Mouse (Mus musculus): ENCODE data around the gene Pnmal2.

Gene Pnmal2

DNA sequence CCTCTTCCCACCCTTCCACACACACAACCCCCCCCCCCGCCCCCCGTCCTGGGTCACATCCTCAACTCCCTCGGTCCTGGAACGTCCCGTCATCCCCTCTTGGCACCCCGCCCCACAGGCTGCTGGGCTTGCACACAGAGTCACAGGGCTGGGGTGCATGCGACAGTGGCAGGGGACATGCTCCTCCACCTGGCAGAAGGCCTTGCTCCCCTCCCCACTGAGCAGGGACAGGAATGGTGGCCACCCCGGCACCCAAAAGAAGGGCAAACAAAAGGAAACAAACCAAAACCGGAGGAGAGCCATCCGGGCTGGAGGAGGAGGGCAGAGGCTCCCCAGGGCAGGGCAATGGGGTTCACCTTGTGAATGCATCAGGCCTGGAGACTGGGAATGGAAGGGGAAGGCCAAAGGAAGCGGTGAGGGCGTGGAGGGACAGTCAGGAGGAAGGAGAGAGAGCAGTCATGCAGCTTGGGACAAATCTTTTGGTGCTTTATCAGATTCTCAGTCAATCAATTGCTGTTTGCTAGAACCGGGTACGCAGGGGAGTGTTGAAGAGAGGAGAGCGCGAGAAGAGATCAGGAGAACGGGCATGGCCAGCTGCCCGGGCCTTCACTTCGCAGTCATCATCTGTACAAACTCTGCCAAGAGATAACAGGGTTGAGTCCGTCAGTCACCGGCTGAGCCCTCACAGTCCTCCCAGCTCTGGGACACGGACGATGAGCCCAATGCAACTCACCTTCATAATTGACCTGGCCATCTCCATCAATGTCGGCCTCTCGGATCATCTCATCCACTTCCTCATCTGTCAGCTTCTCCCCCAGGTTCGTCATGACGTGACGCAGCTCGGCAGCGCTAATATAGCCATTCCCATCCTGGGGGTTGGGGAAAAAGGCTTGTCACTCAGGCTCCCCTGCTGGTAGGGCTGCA, 27.9 kb upstream of the Pnmal2 start:
- DNase-seq (ENCODE audit: low read depth, low spot score), result no peak

DNA sequence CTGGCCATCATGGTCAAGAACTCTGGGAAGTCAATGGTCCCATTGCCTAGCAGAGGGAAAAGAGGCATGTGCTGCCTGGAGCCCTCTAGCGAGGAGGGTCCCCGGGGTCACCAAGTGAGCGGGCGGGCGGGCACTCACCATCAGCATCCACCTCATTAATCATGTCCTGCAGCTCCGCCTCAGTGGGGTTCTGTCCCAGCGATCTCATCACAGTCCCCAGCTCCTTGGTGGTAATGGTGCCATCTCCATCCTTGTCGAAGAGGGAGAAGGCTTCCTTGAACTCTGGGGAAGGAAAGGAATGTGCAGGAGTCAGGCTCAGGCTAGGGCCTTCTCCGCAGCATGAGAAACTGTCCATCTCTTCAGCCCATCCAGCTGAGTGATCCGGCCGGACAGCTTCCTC, 27.0 kb upstream of the Pnmal2 start:
- no peak for DNase-seq (ENCODE audit: low read depth, low spot score)

DNA sequence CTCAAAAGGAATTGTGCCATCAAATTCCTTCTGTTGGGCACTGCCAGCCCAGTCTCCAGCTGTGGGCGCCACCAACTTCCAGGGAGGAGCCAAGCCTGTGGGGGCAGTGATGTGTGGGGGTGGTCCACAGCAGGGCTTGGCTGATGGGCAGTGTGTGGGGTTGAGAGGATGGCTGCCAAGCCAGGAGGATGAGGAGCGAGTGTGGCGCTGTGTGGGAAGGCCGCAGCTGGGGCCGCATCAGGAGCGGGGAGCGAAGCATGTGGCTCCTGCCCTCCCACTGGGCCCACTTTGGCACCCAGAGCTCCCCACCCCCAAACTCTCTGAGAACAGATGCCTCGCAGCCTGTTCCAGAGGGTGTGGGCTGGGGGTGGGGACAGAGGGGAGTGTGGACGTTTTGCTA, 26.5 kb upstream of the Pnmal2 start:
- no peak for DNase-seq (ENCODE audit: low read depth, low spot score)

DNA sequence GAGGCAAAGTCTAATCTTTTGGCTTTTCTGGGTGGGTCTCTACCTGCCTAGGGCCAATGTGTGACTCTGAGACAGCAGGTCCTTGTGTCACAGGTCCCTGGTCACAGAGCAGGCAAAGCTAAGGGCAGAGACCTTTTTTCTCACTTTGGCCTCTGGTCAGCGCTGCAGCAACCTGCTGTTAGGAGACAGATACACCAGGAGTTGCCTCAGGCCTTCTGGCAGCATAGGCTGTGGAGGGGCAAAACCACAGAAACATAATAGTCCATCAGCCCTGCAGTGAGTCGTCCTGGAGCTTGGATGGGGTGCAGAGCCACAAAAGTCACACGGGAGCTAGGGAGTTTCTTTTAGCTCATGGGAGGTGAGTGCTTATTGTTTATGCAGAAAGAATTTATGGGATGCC, 25.8 kb upstream of the Pnmal2 start:
- no peak for DNase-seq (ENCODE audit: low read depth, low spot score)

DNA sequence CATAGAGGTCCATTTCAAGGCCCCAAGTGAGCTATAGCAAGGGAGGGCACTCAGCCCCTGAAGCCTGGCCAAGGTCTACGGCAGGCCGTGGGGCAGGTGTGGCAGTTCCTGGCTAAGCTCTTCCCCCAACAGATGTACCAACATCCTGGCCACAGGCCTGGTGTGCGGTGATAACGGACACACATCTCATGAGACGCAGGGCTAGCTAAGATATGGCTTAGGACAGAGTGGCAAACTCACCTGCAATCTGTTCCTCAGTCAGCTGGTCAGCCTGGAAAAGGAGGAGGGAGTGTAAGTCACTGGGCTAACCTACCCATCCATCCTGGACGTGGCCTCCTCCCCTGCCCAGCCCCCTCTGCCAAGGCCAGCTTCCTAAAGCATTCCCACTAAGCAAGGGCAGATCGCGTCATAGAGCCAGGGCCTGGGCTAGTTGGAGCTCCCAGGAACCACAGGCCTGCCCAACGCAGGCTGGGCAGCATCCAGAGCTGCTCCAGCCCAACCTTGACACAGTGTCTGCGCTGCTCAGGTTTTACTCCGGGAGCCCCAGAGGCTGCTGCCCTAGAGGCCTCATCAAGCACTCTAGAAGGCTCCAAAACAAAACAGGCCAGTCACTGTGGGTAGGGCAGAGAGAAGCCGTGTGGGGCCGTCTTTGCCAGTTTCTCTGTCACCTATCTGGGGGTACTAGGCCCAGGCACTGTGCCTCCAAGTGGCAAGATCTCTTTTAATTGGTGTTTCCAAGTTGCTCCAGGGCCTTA, 24.9 kb upstream of the Pnmal2 start:
- DNase-seq (ENCODE audit: low read depth, low spot score), result no peak

DNA sequence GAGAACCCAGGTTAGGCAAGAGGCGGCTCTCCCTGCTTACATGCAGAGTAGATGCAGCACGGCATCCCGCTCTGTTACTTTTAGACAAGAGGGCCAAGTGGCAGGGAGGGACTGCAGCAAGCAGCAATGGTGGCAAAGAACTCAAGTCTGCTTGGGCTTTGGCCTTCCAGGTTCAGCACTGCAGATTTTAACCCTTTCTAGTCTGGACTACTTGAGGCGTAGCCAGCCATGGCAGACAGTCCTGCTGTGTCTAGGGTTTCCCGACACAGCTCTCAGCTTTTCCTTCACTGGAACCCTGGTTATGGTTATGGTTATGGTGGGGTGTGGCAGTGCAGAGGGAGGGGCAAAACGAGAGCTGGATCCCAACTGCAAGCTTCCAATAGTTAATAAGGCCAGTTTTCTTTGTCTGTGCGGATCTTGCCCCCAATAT, 24.3 kb upstream of the Pnmal2 start:
- no peak for DNase-seq (ENCODE audit: low read depth, low spot score)

DNA sequence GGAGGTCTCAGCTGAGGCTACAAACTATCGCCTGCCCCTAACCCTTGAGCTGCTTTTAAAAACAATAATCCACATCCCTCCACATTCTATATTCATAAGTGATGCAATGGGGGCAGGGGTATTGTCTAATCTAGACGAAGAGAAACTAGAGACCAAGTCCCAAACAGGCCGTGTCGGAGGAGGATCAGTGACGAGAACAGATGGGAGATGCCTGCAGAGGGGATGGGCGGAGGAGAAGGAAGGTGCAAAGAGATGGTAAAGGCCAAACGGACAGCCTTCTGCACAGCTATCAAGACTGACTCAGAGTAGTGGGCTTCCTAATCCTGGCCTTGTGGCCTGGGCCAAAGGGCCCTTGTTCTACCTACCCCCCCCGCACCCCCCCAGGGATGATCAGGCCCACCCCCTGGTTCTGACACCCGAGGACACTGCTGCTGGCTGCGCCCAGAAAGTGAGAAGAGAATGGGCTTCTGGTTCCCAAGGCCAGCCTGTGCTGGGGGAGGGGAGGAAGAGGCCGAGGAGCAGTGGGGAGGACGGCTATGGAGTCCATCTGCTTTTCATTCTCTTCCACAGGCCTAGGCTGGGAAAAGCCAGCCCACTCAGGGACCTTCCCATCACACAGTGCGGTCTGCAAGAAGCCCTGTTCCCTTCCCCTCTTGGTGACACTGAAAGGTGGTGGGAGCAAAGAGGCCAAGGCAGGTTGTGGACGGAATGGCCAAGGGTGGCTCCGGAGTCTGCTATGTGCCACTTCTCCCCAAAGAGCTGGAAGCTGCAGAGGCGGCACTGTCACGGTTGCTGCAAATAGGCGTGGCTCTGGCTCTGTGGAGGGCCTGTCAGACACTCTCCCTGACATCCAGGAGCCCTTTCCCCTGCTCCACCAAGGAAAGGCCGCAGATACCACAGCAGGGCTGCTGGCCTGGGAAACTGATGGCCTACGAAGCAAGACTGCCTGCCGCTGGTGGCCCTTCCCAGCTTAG, 23.4 kb upstream of the Pnmal2 start:
- no peak for DNase-seq (ENCODE audit: low read depth, low spot score)

DNA sequence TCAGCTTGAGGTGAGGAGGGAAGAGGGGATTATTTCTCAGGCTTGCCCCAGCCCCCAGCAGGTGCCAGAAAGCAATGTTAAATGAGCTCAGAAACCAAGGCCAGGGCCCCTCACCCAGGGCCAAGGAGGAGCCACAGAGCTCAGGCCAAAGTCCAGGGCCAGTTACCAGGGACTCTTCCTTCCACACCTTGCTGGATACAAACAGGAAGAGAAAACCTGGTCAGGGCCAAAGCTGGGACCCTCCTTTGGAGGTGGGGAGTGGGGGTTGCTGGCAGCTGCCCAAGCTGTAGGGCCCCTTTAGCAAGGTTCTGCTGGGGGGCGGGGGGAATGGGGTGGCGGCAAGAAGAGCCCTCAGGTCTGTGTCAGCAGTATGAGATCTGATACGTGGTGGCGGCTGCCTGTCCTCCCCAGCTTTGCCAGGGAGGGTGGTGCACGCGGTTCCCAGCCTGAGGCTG, 22.6 kb upstream of the Pnmal2 start:
- DNase-seq (ENCODE audit: low read depth, low spot score), result no peak

DNA sequence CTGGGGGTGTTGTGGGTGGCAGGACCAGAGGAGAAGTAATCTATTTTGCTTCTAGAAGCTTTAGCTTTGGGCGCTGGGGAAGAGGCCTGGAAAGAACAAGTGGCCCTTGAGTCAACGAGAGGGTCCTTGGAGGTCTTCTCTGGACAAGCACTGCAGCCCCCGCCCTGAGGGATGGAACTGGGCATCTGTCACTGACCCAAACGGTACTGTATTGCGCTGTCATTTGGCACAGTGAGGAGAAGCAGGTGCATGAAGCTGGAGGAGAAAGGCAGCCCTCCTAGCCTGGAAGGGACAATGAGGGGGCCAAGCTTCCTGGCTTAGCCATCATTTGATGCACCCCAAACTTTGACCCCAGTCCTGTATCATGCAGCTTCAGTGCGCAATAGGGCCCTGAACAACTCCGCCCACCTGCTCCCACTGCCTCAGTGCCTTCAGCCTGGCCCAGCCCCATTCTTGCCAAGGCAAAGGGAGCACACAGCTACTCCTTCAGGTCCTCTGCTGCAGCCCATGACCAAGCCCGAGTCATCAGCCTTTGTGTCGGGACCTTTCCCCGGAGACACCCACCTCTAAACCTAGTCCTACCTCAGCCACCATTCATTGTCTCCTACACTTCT, 22.0 kb upstream of the Pnmal2 start:
- no peak for DNase-seq (ENCODE audit: low read depth, low spot score)

DNA sequence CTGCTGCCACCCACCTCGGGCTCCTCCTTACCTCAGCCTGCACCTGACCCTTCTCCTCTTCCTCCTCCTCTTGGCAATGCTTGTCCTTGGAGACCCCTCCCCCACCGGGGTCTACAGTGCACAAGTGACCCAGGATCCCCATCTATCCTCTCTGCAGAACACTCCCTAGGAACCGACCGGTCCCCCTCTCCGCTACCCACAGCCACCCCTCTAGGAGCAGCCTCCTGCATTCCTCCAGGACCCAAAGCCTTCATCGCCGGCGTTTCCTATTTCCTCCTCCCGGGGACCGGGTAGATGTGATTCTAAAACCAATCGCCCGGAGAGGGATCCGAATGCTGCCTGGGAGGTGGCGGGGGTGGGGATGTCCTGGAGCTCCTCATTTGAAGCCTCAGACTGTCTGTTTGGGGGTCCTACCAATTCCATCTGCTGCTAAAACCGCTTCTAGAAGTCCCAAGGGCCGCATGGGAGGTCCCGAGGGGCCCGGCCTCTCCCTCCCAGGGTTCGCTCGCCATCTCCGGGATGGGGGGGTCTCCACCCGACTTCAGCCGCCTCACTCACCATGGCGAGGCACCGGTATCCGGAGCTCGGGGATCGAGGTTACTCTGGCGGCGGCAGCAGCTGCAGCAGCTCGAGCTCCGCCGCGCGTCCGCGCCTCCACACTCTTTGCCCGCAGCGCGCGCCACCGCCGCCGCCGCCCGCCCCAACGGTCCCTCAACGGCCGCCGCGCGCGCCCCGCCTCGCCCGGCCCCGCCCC, 21.0 kb upstream of the Pnmal2 start:
- no peak for DNase-seq (ENCODE audit: low read depth, low spot score)

DNA sequence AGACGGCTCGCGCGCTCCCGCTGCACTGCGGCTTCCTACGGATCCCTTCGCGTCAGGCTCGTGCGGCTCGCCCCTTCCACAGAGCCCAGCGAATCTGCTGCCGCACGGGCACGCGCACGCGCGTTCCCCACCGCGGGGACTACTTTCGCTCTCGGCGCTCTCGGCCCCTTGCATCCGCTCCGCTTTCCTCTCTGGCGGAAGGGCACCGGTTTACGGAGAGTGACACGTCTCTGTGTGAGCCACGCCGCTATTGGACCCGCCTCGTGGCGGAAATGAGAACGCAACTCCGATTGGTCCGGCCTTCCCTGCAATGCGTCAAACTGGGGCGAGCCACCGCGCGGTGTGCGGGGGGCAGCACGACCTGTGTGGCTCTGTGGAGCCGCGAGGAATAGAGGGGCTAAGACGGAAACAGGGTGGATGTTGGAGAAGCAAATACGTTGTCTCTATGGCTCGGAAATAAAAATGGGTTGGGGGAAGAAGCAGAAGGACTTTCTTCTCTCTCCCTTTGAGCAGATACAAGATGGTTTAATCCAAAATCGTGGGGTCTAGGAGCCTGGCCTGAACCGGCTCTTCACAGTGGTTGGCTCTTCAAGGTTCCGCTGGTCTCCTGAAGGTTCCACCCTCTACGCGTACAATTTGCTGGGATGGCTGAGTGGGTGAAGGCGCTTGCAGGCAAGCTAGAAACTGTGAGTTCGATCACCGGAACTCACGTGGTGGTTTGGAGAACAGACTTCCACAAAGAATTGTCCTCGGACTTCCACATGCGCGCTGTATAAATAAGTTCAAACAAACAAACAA, 20.2 kb upstream of the Pnmal2 start, which contains the start of gene Calm3:
TSS of gene Calm3 (minus strand) at position 78 of the 798 bp plus-strand sequence.
- peak; percentile 100 for DNase-seq (ENCODE audit: low read depth, low spot score)

DNA sequence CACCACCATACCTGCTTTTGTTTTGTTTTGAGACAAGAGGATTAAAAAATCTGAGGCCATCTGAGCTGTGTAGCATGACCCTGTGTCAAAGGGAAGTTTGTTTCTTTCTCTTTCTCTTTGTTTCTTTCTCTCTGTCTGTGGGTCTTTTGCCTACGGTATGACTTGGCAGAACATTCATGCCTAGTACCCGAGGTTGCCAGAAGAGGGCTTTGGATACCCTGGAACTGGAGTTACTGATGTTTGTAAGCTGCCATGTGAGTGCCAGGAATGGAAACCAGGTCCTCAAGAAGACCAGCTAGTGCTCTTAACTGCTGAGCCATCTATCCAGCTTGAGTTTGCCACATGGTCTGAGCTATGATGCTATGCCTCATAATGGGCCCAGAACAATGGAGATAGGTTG, 16.1 kb upstream of the Pnmal2 start:
- no peak for DNase-seq (ENCODE audit: low read depth, low spot score)

DNA sequence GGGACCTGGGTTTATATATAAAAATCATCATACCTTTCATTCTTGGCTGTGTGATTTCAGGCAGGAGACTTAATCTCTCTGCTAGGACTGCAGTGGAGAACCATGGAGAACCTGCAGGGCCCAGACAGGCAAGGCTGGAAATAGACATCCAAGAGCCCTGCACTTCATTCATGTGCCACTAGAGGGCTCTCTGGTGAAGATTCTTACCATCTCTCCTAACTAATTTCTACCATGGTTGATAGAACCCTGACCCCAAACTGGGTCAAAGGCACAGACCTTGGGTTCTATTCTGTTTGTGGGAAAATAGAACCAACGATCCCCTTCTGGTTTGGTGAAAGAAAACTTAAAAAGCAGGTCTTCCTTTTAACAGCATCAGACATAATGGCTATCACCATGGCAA, 13.6 kb upstream of the Pnmal2 start:
- peak; percentile 57 for DNase-seq (ENCODE audit: low read depth, low spot score)

DNA sequence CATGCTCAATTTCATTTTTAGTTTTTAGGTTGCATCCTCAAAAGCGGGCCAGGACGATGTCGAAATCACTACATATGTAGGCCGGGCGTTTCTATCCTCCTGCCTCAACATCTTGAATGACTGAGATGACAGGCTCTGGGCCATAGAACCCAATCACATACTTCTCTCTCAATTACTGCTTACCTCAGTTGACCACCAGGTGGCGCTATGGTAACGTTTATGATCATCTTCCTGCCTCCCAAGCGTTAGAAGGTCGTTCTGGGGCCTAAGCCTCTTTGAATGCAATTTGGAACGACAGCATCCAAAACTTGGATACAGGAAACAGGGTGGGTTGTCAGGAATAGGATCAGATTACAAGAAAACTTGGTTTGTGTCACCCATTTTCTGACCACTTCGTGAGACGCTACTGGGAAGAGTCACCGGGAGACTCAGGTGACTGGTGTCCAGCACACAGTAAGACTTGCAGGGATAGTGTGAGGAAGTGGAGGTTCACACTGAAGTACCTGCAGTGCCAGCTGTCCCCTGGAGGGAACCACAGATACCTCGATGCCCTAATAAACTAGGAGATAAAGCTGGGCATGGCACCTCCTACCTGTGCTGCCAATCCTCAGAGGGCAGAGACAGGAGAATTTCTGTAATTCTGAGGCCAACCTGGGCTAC, 12.4 kb upstream of the Pnmal2 start:
- peak; percentile 88 for DNase-seq (ENCODE audit: low read depth, low spot score)

DNA sequence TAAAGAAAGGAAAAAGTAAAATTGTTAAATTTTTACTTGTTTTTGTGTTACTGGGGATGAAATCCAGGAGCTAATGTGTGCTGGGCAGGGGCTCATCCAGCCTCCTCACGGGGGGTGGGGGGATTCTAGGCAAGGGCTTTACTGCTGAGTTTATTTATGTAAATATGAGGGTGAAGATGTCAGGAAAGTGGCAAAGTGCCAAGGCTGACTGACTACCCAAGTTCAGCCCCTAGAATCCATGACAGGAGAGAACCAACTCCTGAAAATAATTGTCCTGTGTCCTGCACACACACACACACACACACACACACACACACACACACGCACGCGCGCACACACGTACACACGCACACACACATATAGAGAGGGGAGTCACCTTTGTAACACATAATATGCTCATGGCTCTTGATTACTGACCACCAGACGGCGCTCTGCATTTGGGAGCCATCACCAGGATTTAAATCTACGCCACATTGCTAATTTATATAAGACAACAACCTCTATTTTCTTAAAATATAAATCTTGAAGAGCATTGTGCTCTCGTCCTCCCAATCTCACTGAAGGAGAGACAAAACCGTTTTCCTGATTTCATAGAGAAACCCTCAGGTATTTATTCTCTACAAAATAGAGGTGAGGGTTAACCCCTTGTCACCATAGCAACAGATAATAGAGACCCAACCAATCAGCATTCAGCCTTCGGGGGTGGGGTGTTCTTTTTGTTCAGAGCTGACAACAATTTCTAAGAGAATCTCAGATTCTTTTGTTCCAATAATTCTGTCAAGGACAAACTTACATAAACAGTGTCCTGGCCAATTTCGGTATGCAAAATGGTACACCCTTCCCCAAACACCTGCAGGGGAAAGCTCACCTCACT, 11.5 kb upstream of the Pnmal2 start:
- peak; percentile 57 for DNase-seq (ENCODE audit: low read depth, low spot score)

DNA sequence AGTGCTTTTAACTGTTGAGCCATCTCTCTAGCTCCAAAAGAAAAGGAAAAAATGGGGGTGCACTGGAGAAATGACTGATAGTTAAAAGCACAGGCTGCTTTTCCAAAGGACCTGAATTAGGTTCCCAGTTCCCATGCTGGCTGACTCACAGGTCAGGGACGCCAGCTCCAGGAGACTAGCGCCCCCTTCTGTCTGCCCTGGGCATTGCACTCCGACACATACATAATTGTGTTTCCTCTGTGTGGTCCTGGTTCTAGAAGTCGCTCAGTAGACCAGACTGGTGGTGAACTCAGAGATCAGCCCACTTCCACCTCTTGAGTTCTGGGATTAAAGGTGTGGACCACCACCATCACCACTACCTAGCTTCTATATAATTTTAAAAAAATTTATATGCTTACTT, 7.2 kb upstream of the Pnmal2 start:
- no peak for DNase-seq (ENCODE audit: low read depth, low spot score)

DNA sequence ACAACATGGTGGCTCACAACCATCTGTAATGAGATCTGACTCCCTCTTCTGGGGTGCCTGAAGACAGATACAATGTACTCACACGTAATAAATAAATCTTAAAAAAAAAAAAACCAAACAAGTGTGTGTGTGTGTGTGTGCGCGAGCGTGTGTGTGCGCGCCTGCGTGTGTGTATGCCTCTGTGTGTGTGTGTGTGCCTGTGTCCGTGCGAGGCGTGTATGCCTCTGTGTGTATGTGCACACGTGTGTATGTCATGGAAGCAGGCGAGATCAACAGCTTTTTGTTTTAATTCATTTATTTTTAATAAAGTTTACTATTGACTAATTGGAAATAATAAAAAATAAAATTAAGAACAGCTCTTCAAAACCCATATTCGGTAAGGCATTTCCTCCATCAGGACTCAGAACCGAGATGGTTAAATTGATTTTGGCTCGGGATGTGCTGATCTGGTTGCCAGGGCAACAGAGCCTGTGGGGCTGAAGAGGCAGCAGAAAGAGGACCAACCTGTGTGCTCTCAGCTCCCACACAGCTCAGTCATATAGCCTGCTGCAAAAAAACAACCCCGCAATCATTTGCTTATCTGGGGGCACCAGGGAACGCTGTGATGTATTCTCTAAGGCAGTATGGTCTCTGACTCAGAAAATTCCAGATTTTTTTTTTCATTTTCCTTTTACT, 6.2 kb upstream of the Pnmal2 start:
- DNase-seq (ENCODE audit: low read depth, low spot score), result no peak
